Mouse (Mus musculus): ENCODE data around the gene Hsd3b7. TPM values are rescaled to one million over a fixed set of nuclear protein-coding genes. Genes with fewer than 3 reads are reported as not detected.

The Hsd3b7 gene
- polyA plus RNA-seq, 1 experiment from 2014 or later: 18.3 TPM

DNA sequence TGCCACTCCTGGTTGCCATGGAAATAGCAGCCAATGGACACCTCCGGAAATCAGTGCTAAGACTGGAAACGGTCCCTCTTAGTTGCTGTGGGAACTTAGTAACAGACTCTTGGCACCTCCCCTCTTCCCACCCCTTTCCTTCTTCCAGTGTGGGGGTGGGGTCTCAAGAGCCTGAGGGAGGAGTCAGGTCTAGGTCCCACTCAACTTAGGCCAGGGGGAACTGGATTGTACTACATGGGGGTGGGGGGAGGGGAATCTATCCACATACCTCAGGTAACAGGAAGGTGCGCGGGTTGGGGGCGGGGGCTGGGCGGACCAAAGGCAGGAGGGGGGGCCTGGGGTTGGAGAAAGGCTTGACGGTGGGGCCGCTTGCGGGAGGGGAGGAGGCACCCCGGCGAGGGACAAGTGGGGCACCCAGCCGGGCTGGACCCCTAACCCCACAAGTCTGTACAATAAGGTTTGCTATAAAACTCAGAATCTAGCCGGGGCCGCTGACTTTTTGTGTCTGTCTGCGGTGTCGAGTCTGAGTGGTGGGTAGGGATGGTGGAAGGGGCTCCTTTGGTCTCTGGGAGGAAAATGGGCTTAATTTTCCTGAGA is 31.3 kb upstream of the Hsd3b7 start:
- H3K4me1 ChIP-seq (ENCODE audit: insufficient read depth): 0 out of 2 replicates have a peak, but pooled peaks cover 7% of the 10 kb centered on the region
- peaks cover 49% of the 10 kb centered on the region for H3K36me3 ChIP-seq (ENCODE audit: insufficient read depth)
- ATAC-seq (ENCODE audit: insufficient read depth) (peak; percentile 89), DNase-seq (peak; percentile 98)
- no peak for TF ChIP-seq CTCF (IDR thresholded peaks at IDR 0.05; ENCODE audit: low read depth)
- H3K4me3 ChIP-seq (ENCODE audit: low read depth, low read length): peak overlapping the region; percentile 80
- no peaks in the 10 kb centered on the region for H3K9me3 ChIP-seq (ENCODE audit: low read depth, low read length)
- peak overlapping the region; percentile 89 for H3K9ac ChIP-seq
- WGBS: under 1% methylated on average over 16 of the region's 16 CpGs
- peak overlapping the region; percentile 89 for H3K4me2 ChIP-seq
- H3K27ac ChIP-seq (ENCODE audit: low read depth): peak overlapping the region; percentile 95
- H3K27me3 ChIP-seq (ENCODE audit: insufficient read depth, low read length): no peaks in the 10 kb centered on the region

DNA sequence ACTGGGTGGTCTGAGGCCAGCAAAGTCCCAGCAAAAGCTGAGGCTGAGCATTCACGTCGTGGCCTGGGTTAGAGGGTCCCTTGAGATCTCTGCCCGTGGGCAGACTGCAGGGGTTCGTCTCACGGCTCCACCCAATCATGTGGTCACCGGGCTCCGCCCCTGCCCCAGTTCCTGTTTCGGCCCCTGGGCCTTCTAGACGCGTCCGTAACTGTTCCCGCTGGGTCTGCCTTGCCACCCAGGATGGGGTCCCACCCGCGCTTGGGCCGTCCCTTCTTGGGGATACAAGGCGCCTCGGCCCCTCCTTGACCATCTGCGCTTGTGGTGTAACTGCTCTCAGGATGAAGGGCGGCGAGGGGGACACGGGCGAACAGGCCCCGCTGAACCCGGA is 30.8 kb upstream of the Hsd3b7 start, which contains the start of gene Orai3:
Gene Orai3 (plus strand): TSS at position 165 of the 388 bp plus-strand sequence.
- H3K4me2 ChIP-seq: peak within 1 kb of the TSS; percentile 89
- H3K9ac ChIP-seq: peak within 1 kb of the TSS; percentile 89
- WGBS: 0% methylated on average over 23 of the region's 24 CpGs
- peak within 1 kb of the TSS; percentile 95 for H3K27ac ChIP-seq (ENCODE audit: low read depth)
- peaks cover 48% of the 10 kb centered on the region for H3K36me3 ChIP-seq (ENCODE audit: insufficient read depth)
- ATAC-seq (ENCODE audit: insufficient read depth) (peak; percentile 84), DNase-seq (peak; percentile 93)
- no peaks in the 10 kb centered on the region for H3K27me3 ChIP-seq (ENCODE audit: insufficient read depth, low read length)
- no peaks in the 10 kb centered on the region for H3K9me3 ChIP-seq (ENCODE audit: low read depth, low read length)
- peak within 1 kb of the TSS; percentile 80 for H3K4me3 ChIP-seq (ENCODE audit: low read depth, low read length)
- H3K4me1 ChIP-seq (ENCODE audit: insufficient read depth): 0 out of 2 replicates have a peak, but pooled peaks cover 7% of the 10 kb centered on the region
- TF ChIP-seq CTCF (IDR thresholded peaks at IDR 0.05; ENCODE audit: low read depth): no peak

- Histone ChIP-seq H3K27ac (ENCODE audit: low read depth) (peak overlapping the region; percentile 95), H3K4me2 (peak overlapping the region; percentile 89)
Observed at GRCm38 (mm10) chr7:127770039-127770905, 30.1 kb upstream of the Hsd3b7 start.

GRCm38 (mm10) chr7:127771262-127771661 is 29.1 kb upstream of the Hsd3b7 start:
- DNase-seq (peak; percentile 15), ATAC-seq (ENCODE audit: insufficient read depth) (no peak)
- Histone ChIP-seq H3K4me3 (ENCODE audit: low read depth, low read length) (peak overlapping the region; percentile 80), H3K27ac (ENCODE audit: low read depth) (no peak overlapping the region), H3K9ac (peak overlapping the region; percentile 89; the same call in 1 of the 2 replicates), H3K4me2 (peak overlapping the region; percentile 89), H3K4me1 (ENCODE audit: insufficient read depth) (0 out of 2 replicates have a peak, but pooled peaks cover 7% of the 10 kb centered on the region), H3K36me3 (ENCODE audit: insufficient read depth) (peaks cover 32% of the 10 kb centered on the region), H3K9me3 (ENCODE audit: low read depth, low read length) (no peaks in the 10 kb centered on the region), H3K27me3 (ENCODE audit: insufficient read depth, low read length) (no peaks in the 10 kb centered on the region)
- 63% methylated on average over 5 of the region's 5 CpGs for WGBS
- no peak for TF ChIP-seq CTCF (IDR thresholded peaks at IDR 0.05; ENCODE audit: low read depth)

More at GRCm38 (mm10) chr7:127770039-127770905, 30.1 kb upstream of the Hsd3b7 start:
- no peak for TF ChIP-seq CTCF (IDR thresholded peaks at IDR 0.05; ENCODE audit: low read depth)
- Histone ChIP-seq H3K9ac (peak overlapping the region; percentile 89), H3K27me3 (ENCODE audit: insufficient read depth, low read length) (no peaks in the 10 kb centered on the region), H3K36me3 (ENCODE audit: insufficient read depth) (peaks cover 42% of the 10 kb centered on the region), H3K4me1 (ENCODE audit: insufficient read depth) (0 out of 2 replicates have a peak, but pooled peaks cover 7% of the 10 kb centered on the region), H3K9me3 (ENCODE audit: low read depth, low read length) (no peaks in the 10 kb centered on the region), H3K4me3 (ENCODE audit: low read depth, low read length) (peak overlapping the region; percentile 80)
- ATAC-seq (ENCODE audit: insufficient read depth) (peak; percentile 20), DNase-seq (peak; percentile 55)
- 1% methylated on average over 27 of the region's 27 CpGs for WGBS

DNA sequence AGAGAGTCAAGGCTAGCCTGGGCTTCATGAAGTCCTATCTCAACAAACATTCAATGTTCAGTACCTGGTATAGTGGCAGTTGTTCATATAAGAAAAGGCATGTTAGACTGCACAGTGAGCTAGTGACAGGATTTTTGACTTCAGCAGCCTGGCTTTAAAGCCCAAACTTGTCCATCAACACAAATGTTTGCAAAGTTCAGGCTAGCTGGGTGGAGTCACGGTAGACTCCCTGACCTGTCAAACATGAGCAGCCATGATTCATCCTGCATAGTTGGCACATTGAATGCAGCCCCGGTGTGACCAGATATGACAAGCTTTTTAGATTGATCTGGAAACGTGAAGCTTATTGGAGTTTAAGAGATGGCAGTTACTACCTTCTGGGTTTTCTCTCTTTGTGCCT is 28.3 kb upstream of the Hsd3b7 start:
- H3K9me3 ChIP-seq (ENCODE audit: low read depth, low read length): no peaks in the 10 kb centered on the region
- 56% methylated on average over 3 of the region's 3 CpGs for WGBS
- DNase-seq: no peak
- H3K9ac ChIP-seq: no peak overlapping the region
- no peak for TF ChIP-seq CTCF (IDR thresholded peaks at IDR 0.05; ENCODE audit: low read depth)
- 0 out of 2 replicates have a peak, but pooled peaks cover 7% of the 10 kb centered on the region for H3K4me1 ChIP-seq (ENCODE audit: insufficient read depth)
- H3K4me2 ChIP-seq: no peak overlapping the region
- H3K27me3 ChIP-seq (ENCODE audit: insufficient read depth, low read length): no peaks in the 10 kb centered on the region
- ATAC-seq (ENCODE audit: insufficient read depth): no peak
- H3K4me3 ChIP-seq (ENCODE audit: low read depth, low read length): no peak overlapping the region
- no peak overlapping the region for H3K27ac ChIP-seq (ENCODE audit: low read depth)
- peaks cover 23% of the 10 kb centered on the region for H3K36me3 ChIP-seq (ENCODE audit: insufficient read depth)

- TF ChIP-seq CTCF (IDR thresholded peaks at IDR 0.05; ENCODE audit: low read depth): no peak
- 97% methylated on average over 1 of the region's 1 CpGs for WGBS
- Histone ChIP-seq H3K9me3 (ENCODE audit: low read depth, low read length) (no peaks in the 10 kb centered on the region), H3K4me3 (ENCODE audit: low read depth, low read length) (no peak overlapping the region), H3K27ac (ENCODE audit: low read depth) (no peak overlapping the region), H3K4me2 (no peak overlapping the region), H3K9ac (no peak overlapping the region), H3K27me3 (ENCODE audit: insufficient read depth, low read length) (no peaks in the 10 kb centered on the region), H3K4me1 (ENCODE audit: insufficient read depth) (0 out of 2 replicates have a peak, but pooled peaks cover 7% of the 10 kb centered on the region), H3K36me3 (ENCODE audit: insufficient read depth) (peaks cover 19% of the 10 kb centered on the region)
- ATAC-seq (ENCODE audit: insufficient read depth) (no peak), DNase-seq (no peak)
Observed at GRCm38 (mm10) chr7:127772557-127772956, 27.8 kb upstream of the Hsd3b7 start.

Data from lung, embryonic 14.5 days (tissue).